Mouse (Mus musculus): Measurements from ENCODE around the gene Tspan15.

GRCm38 (mm10) chr10:62162410-62162809 lies 68.6 kb downstream of the Tspan15 start:
- TF ChIP-seq CTCF (IDR thresholded peaks at IDR 0.05; ENCODE audit: extremely low read depth, insufficient read length, insufficient replicate concordance, low read depth, low read length) (no peak), POLR2A (IDR thresholded peaks at IDR 0.05; ENCODE audit: low read depth, low read length) (no peak)

Data from small intestine, adult 2 months (tissue).